Mouse (Mus musculus): ENCODE measurements at regions not wholly inside any gene's neighbourhood (a gene's known extent, or its start where the extent isn't known, plus 50 kb on each side); places are given as distances from the start of the nearest gene placed in this dataset.

GRCm38 (mm10) chr8:127809203-127810155 lies 548.9 kb upstream of the Nrp1 start:
- no peak for DNase-seq (ENCODE audit: low read depth in 1 of 2, low spot score in 2 of 2)

DNA sequence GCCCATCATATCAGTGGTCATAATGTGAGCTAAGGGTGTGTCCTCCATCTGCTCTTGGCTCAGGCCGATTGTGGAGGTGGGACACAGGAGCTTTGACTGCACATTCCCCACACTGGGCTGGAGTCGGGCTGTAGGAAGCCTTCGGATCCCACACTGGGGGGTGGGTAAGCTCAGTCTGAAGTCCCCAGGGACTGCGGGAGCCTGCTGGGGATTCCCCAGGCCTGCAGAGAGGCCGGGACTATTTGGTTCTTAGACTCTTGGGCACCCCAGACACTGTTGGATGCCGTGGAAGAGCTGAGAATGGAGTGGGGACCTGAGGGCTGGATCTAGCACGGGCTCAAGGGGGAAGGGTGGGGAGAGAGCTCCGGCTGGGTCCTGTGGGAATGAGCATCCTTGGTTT lies 547.1 kb upstream of the Nrp1 start:
- DNase-seq (ENCODE audit: low read depth in 1 of 2, low spot score in 2 of 2), result no peak

- DNase-seq (ENCODE audit: low read depth in 1 of 2, low spot score in 2 of 2), result peak; percentile 18 to 22
Observed at GRCm38 (mm10) chr8:127814785-127815523, 543.5 kb upstream of the Nrp1 start.

DNA sequence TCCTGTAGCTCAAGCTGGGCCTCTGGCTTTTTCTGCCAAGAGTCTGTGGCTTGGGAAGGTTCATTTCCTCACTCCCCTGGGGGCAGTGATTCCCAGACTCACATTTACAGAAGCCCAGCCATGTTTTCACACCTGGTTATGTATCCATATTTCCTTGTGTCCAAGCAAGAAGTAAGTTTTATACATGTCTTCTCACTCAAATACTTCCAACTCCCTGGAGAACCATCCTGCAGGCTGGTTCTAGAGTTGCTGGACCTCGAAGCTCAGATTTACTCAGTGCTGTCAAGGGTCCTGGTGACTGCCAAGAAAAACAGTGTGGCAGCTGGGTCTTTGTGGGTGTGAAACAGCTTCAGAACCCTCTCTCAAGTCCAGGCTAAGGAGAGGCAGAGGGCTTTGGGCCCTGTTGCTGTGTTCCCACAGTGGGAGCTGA lies 537.6 kb upstream of the Nrp1 start:
- no peak for DNase-seq (ENCODE audit: low read depth in 1 of 2, low spot score in 2 of 2)

DNA sequence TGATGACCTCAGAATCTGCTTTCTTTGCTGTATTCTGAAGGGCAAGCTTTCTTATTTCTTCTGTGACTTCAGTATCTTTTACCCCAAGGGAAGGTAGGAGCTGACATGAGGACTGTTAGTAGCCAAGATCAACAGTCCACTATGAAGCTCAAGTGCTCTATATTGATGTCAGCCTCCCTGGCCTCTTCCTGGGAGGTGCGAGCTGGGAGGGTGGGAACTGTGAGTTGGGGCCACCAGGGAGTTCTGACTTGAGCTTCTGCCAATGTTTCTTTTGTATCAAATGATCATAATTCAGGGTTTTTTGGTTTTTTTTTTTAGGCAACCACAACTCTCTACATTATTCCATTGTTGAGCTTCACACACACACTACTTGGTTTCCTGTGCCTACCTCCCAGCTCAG lies 536.8 kb upstream of the Nrp1 start:
- DNase-seq (ENCODE audit: low read depth in 1 of 2, low spot score in 2 of 2), result no peak

DNA sequence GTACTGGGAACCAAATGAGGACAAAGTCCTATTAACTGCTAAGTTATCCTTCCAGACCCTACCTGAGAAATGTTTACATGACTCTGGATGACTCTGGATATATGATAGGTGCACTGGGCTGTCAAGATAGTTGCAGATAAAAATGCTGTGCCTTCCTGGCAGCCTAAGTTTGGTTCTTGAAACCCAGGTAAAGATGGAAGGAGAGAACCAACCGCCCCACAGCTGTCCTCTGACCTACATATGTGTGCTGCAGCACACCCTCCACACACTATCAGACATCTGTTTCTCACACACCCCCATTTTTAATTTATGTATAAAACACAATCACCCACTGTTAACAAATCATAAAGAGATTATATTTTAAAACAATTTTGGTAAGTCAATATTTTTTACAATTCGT lies 533.4 kb upstream of the Nrp1 start:
- no peak for DNase-seq (ENCODE audit: low read depth in 1 of 2, low spot score in 2 of 2)

DNA sequence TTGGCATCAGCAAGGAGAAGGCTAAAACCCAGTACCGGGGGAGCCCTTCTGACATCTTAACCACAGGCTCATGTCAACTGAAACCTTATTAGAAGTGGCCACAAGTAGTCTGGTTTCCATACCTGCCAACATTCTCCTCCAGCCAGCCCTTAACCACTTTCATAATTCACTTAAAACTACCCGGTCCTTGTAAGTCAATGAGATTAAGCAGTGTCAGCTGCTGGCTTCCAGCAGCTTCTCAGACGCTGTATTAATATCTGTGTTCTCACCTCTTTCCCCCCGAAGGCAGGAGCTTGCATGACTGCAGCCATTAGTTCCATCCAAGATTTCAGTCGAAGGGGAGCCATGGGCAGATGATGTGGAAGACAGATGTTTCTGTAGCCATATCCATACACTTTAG lies 530.6 kb upstream of the Nrp1 start:
- DNase-seq (ENCODE audit: low read depth in 1 of 2, low spot score in 2 of 2), result no peak

- DNase-seq (ENCODE audit: low read depth in 1 of 2, low spot score in 2 of 2), result no peak
Observed at GRCm38 (mm10) chr8:127829659-127830058, 528.7 kb upstream of the Nrp1 start.

DNA sequence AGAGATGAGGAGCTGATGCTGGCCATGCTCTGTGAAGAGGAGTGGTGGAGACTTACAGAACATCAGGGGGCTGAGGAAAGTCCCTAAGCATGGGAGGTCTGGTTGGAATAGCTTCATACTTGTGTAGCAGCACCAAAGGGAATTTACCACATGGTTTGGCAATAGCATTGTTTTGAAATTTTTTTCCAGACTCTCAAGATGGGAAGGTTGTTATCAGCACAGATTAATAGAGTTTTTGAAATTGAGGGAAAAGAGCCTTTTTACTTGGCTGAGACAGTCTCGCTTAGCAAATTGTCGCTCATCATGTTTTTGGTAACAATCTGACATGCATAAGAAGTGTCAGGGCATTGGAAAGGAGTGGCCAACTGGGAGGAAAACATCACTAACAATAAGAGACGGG lies 524.4 kb upstream of the Nrp1 start:
- DNase-seq (ENCODE audit: low read depth in 1 of 2, low spot score in 2 of 2), result no peak

DNA sequence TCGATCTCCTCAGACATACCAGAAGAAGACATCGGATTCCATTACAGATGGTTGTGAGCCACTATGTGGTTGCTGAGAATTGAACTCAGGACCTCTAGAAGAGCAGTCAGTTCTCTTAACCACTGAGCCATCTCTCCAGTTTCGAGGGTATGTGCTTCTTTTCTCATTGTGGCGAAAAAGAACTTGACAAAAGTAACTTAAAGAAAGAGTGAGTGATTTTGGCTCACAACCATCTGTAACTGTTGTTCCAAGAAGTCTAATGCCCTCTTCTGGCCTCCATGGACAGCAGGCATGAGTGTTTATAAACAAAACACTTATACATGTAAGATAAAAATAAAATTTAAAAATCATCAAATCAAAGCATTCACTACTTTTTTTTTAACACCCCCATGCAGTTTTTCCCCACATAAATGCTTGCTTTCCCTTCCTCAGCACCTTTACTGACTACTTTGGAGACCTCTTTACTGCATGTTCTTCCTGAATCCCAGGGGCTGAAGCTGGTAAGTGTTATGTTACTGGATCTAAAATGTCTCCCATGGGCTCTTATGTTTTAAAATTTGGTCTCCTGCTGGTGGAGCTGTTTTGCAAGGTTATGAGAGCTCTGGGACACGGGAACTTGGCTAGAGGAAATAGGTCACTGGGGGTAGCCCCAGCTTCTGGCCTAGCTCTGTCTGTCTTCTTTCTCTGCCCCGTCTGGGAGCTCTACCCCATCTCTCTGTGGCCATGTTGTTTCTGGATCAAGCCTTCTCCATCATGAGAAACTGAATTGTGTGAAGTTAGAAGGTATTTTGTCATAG lies 521.8 kb upstream of the Nrp1 start:
- no peak for DNase-seq (ENCODE audit: low read depth in 1 of 2, low spot score in 2 of 2)

DNA sequence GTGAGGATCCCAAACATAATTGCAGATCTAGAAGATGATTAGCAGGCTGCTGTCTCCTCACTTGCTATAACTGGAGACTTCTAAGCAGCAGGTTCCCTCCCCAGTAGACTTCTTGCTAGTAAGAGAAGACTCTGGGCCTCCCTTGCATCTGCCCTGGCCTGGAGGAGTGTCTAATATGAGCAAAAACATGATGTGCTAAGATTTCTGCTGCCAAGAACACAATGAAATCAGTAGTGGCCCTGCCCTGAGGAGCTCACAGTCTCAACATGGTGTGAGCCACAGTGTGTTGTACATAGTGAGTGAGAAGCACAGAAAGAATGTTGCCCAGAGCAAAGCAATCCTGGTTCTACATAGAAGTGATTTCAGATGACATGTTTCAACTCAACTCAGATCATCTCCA lies 520.1 kb upstream of the Nrp1 start:
- no peak for DNase-seq (ENCODE audit: low read depth in 1 of 2, low spot score in 2 of 2)

DNA sequence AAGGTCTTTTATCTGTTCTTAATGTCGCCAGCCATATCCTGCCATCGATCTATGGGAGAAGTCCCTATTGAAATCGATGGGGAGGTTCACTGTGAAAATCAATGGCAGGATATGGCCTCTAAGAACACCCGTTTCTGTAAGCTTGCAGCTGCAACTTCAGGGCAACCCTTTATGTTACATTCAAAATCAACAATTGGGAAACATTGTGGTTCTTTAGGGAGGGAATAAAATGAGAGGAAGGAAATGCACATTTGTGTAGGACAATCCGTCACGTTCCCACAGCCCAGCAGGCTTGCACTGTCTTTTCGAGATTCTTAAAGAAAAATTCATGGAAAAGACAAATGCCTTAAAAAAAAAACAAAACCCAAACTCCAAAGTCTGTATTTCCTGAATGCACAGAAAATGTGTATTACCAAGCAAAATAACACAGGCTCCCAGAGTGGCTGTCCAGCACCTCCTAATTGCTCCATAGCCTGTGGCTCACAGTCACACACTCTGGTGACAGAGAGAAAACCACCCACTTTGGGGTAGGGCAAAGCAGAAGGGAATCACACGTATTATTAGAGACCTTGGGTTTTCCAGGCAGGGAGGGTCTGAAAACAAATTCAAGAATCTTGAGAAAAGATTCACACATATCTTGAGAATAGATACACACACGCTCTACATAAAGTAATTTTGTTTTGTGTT lies 510.9 kb upstream of the Nrp1 start:
- DNase-seq (ENCODE audit: low read depth in 1 of 2, low spot score in 2 of 2), result no peak

DNA sequence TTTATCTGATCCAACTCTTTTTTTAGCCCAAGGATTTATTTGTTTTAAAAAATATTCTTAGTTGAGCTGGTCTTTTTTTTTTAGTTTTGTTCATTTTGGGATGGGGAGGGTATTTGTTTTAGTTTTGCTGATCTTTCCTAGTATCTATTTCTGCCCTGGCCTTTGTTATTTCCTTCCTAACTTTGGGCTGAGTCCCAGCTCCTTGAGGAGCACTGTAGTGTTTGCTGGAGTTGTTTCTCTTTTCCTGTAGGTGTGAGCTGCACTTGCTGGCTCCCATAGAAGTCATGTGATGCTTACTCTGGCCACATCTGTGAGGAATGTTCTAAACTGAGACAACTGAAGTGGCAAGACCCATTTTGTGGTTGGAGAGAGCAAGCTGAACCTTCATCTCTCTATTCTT lies 508.5 kb upstream of the Nrp1 start:
- DNase-seq (ENCODE audit: low read depth in 1 of 2, low spot score in 2 of 2), result no peak

DNA sequence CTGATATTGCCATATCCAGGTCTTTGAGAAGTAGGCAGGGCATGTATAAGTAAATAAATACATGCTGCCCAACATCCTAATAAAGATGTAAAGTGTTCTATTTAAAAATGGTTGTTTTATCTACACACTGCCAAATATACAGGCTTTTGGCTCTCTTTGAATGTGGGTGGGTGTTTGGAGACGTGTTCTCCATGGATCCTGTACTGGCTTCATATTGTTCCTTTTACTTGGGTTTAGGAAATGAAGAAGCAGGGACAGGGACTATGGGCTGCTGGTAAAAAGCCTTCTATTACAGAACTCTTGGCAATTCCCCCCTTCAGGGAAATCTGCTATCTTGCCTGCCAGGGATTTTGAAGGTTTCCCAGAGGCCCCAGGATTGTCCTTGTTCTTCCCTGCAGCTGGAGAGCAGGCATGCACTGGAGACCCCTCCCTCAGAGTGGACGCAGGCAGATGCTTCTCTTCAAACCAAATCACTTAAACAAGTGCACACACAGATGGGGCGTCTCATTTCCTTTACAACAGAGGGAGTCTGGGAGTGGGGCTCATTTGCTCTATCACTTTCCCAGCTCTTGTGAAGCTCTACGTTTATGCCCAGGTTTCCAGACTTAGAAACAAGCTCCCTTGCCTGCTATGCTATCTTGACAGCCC lies 502.6 kb upstream of the Nrp1 start:
- no peak for DNase-seq (ENCODE audit: low read depth in 1 of 2, low spot score in 2 of 2)

DNA sequence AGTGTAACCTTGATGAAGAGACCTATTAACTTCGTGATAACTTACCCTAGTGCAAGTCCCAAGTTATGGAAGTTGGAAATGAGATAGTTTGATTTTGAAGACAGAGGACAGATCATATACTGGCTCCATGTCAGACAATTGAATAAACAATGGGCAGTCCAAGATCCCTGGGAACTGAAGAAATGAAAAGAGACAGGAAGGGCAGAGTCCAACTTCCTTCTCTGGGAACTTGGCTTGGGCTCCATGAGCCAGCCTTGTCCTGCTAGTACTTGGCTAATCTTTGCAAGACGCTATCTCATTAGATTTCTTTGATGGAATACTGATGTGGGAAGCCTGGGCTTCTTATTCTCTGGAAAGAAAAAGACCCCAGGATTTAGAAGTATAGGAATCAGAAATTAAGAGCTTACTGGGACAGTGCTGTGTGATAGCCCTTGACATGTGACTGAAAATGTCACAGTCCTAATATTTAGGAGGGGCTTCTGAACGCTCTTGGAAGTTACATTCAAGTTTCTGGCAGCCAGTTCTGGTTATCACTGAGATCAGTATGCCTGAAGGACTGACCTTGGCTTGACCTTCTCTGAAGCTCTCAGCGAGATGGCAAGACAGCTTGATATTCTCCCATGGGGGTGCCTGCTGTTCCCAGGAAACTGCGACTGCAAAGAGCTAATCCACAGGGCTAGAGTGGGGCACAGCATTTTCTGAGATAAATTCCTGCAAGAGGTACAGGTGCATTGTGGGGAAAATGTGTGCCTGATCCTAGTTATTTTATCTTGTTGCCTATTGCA lies 501.9 kb upstream of the Nrp1 start:
- DNase-seq (ENCODE audit: low read depth in 1 of 2, low spot score in 2 of 2), result no peak

DNA sequence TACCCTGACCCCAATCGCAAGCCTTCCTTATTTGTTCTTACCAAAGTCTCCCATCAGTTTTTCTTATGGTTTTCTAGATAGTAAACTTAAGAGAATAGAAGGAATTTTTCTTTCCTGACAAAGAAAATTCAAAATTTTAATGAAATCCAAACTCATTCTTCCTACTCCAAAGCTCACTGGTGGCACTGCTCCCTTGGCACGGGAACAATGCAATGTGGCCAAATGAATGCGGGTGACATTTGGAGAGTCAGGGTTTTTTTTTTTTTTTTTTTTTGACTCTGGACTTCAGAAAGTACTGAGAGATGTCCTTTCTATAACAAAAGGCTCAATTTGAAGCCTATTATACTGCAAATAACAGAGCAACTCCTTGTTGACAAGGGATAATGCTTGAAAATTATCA lies 499.4 kb upstream of the Nrp1 start:
- DNase-seq (ENCODE audit: low read depth in 1 of 2, low spot score in 2 of 2), result no peak

GRCm38 (mm10) chr8:127860376-127860775 lies 498.0 kb upstream of the Nrp1 start:
- no peak for DNase-seq (ENCODE audit: low read depth in 1 of 2, low spot score in 2 of 2)

GRCm38 (mm10) chr8:127860891-127861290 lies 497.5 kb upstream of the Nrp1 start:
- DNase-seq (ENCODE audit: low read depth in 1 of 2, low spot score in 2 of 2), result no peak

DNA sequence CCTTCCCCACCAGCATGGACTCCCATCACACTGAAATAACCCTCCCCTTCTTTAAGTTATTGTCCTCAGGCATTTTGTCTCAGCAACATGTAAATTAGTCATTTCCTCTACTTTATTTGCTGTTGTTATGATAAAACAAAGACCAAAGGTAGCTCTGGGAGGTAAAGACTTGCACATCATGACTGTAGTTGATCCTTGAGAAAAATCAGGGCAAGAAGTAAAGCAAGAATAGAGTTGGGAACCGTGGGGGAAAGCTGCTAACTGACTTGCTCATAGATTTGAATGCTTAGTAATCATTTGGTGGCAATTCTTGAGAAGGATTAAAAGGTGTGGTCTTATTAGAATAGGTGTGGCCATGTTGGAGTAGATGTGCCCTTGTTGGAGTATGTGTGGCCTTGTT lies 473.8 kb upstream of the Nrp1 start:
- DNase-seq (ENCODE audit: low read depth in 1 of 2, low spot score in 2 of 2), result no peak

- DNase-seq (ENCODE audit: low read depth in 1 of 2, low spot score in 2 of 2), result no peak
Observed at GRCm38 (mm10) chr8:127885211-127885610, 473.2 kb upstream of the Nrp1 start.
